Comparison of ENCODE assay signal across 8 mouse cellular contexts in the genomic region with DNA sequence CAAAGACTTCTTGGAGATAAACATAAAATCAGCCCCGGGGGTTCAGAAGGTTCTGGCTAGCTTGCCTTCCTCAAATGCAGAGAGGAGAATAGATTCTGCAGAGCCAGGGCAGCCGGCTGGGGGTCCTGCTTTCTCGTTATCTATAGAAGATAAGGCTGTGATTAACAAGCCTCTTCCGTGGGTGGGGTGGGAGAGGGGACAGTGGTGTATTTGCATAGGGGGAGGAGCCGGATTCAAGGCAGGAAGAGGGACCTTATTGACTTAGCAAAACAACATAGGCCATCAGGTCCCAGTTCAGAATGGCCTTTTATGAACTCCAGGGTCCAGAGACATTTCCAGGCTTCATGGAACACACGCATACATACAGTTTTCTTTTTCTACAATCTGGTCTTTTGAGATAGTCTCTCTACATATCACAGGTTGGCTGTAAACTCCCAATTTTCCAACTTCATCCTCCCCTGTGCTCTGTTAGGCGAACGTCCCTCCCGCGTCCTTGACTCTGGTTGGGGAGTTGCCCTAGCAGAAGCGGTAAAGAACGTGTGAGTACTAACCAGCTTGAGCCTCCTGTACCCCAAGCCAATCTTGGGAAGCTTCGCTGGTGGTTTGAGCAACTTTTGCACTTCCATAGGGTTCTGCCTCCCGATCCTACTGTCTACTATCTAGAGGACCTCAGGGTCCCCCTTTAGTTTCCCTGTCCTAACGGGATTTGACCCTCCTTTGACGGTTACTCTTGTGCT. TPM values are rescaled to one million over a fixed set of nuclear protein-coding genes. Genes with fewer than 3 reads are reported as not detected.
DNase-seq lines count a peak whose midpoint lies in the region; ATAC-seq lines count a peak whose summit lies in the region.

No protein-coding gene starts in this region.

- H3K36me3 ChIP-seq in embryonic facial prominence, embryonic 14.5 days (ENCODE audit: control insufficient read depth, insufficient read depth, low read length): no peaks in the 10 kb centered on the region

- no peak for ATAC-seq in embryonic facial prominence, embryonic 14.5 days (ENCODE audit: low read depth)
- ATAC-seq in inflammation-experienced regulatory T-cells, adult 6 months: peak; percentile 71

- intact Hi-C loops in heart, postnatal 36 days (cut with DNase I): no loop called here

- 8% methylated on average over 16 of the region's 16 CpGs for WGBS in embryonic facial prominence, embryonic 14.5 days

- no peaks in the 10 kb centered on the region for H3K9me3 ChIP-seq in embryonic facial prominence, embryonic 14.5 days (ENCODE audit: control insufficient read depth, low read length)

- no peak overlapping the region for H3K27ac ChIP-seq in embryonic facial prominence, embryonic 14.5 days (replicated peaks; ENCODE audit: low read depth, low read length)

- H3K27me3 ChIP-seq in embryonic facial prominence, embryonic 14.5 days (replicated peaks; ENCODE audit: control insufficient read depth, insufficient read depth, low read length): peaks cover 50% of the 10 kb centered on the region

- peak; percentile 21 to 36 for DNase-seq in heart, adult 9 months (ENCODE audit: low spot score in 2 of 2)
- no peak for DNase-seq in heart, postnatal 36 days
- DNase-seq in embryonic facial prominence, embryonic 14.5 days (ENCODE audit: low spot score): no peak
- DNase-seq in lung, postnatal 36 days: peak; percentile 61
- DNase-seq in thymus, postnatal 0 days (ENCODE audit: low spot score): peak; percentile 74
- DNase-seq in adrenal gland, adult 18-20 months (ENCODE audit: low spot score in 2 of 2): no peak
- no peak for DNase-seq in kidney, adult 11 months

- H3K4me1 ChIP-seq in embryonic facial prominence, embryonic 14.5 days (ENCODE audit: control insufficient read depth, insufficient read depth, low read length): peaks cover 9% of the 10 kb centered on the region; the same call in 1 of the 2 replicates

- H3K4me2 ChIP-seq in embryonic facial prominence, embryonic 14.5 days (ENCODE audit: low read depth, low read length): peak overlapping the region; percentile 83

- H3K4me3 ChIP-seq in embryonic facial prominence, embryonic 14.5 days (ENCODE audit: low read depth, low read length): peak overlapping the region; percentile 52

- H3K9ac ChIP-seq in embryonic facial prominence, embryonic 14.5 days (ENCODE audit: low read depth, low read length): peak overlapping the region; percentile 57

RNA-seq across cellular contexts. Expression of gene Trim14, which starts 0.7 kb away (rescaled TPM):
- 1 to 10 TPM; 3.1 to 4.1 TPM for total RNA-seq in heart, postnatal 36 days (2021)
- 2.9 and 4.0 TPM in 2 replicates for polyA plus RNA-seq in embryonic facial prominence, embryonic 14.5 days (2014; fragmentation: Nextera tagmentation; extraction: Ambion mirVana)
- polyA plus RNA-seq in inflammation-experienced regulatory T-cells, adult 6 months (2017; shearing (Covaris generic)): 10 to 100 TPM; 19.2 to 34.4 (median 32.0) TPM
- 19.8 and 22.4 TPM in 2 replicates for polyA plus RNA-seq in thymus, postnatal 0 days (2015; fragmentation: Nextera tagmentation; extraction: Ambion mirVana)
- total RNA-seq in adrenal gland, adult 18-20 months (2021): 1 to 10 TPM; 4.7 to 5.0 TPM

RNA-seq across cellular contexts. Expression of gene Nans, which starts 46.2 kb away (rescaled TPM):
- total RNA-seq in heart, postnatal 36 days (2021): 10 to 100 TPM; 15.4 to 17.0 TPM
- polyA plus RNA-seq in embryonic facial prominence, embryonic 14.5 days (2014; fragmentation: Nextera tagmentation; extraction: Ambion mirVana): 75.3 and 79.9 TPM in 2 replicates
- polyA plus RNA-seq in inflammation-experienced regulatory T-cells, adult 6 months (2017; shearing (Covaris generic)): 10 to 100 TPM; 63.1 to 97.7 (median 70.1) TPM
- polyA plus RNA-seq in thymus, postnatal 0 days (2015; fragmentation: Nextera tagmentation; extraction: Ambion mirVana): 111 and 114 TPM in 2 replicates
- 10 to 100 TPM; 29.9 to 35.4 TPM for total RNA-seq in adrenal gland, adult 18-20 months (2021)

Comparison
In these comparisons a context has a peak if more than half of its experiments do, and no peak if none do; other contexts are left out.
1. DNase-seq: peak in heart, adult 9 months (2 of 2), lung, postnatal 36 days (single experiment) and thymus, postnatal 0 days (single experiment); none in heart, postnatal 36 days (0 of 2), embryonic facial prominence, embryonic 14.5 days (single experiment), adrenal gland, adult 18-20 months (0 of 2) and kidney, adult 11 months (single experiment).